Mouse (Mus musculus) bone marrow macrophage, adult 2 months (primary cell): Measurements from ENCODE around the gene Ppa1. TPM values are rescaled to one million over a fixed set of nuclear protein-coding genes. Genes with fewer than 3 reads are reported as not detected.
A peak's percentile ranks its signal among the peaks of the same experiment; 100 is the strongest.
"Not testable (repeated sequence)": the region's sequence is repeated elsewhere in the genome, so short reads cannot be mapped to it uniquely, and the experiment has no call there.

Experiments used
- H3K27ac ChIP-seq: 2 replicates; pipeline ENCODE4 v1.5.1; 2012; ENCODE audit warnings: low read depth, low read length; ENCODE audit not compliant: insufficient read depth
- H3K4me1 ChIP-seq: 2 replicates; pipeline ENCODE4 v1.6.1; 2012; ENCODE audit warnings: low read length; ENCODE audit not compliant: control insufficient read depth, insufficient read depth
- H3K4me3 ChIP-seq: 2 replicates; pipeline ENCODE4 v1.5.1; 2012; ENCODE audit warnings: mild to moderate bottlenecking, low read length, moderate library complexity; ENCODE audit not compliant: insufficient read depth
- CTCF ChIP-seq: IDR thresholded peaks from 2 replicates; pipeline ENCODE4 v1.5.1; 2012; ENCODE audit warnings: low read depth, mild to moderate bottlenecking, low read length, moderate library complexity
- POLR2A ChIP-seq: IDR thresholded peaks from 2 replicates; pipeline ENCODE4 v1.6.1; 2012; ENCODE audit warnings: mild to moderate bottlenecking, low read depth, low read length, borderline replicate concordance
- polyA plus RNA-seq: library from polyadenylated mRNA; stranded (reverse); fragments of >200 nt; gene quantifications from 2 replicates; pipeline ENCODE4 v1.2.4, GENCODE M21; 2012; ENCODE audit not compliant: missing spikeins, insufficient read depth, insufficient read length

The Ppa1 gene
- polyA plus RNA-seq, 1 experiment = 6.5 TPM

DNA sequence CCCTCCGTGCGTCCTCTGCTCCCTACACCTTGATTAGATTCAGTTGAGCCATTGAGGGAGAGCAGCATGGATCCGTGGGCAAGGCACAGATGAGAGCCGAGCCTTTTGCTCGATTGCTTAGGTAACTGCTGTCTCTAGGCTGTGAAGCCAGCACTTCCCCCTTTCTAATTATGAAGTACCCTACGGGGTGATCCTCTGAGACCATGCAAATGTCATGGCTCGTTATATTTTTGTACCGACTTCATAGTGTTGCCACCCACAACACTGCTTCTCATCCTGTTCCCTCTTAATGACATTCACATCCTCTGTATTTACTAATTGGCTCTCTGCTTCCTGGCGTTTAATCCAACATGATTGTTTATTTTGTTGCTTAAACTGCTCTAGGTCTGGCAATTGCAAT is 26.7 kb upstream of the Ppa1 start:
- Histone ChIP-seq H3K27ac (no peak overlapping the region), H3K4me3 (no peak overlapping the region), H3K4me1 (peaks cover 8% of the 10 kb centered on the region)
- TF ChIP-seq POLR2A (no peak), CTCF (no peak)

GRCm38 (mm10) chr10:61623874-61624273 is 24.5 kb upstream of the Ppa1 start:
- not testable (repeated sequence) for H3K4me3 ChIP-seq, H3K27ac ChIP-seq, H3K4me1 ChIP-seq

- no peak overlapping the region for H3K27ac ChIP-seq
- TF ChIP-seq POLR2A = no peak
- TF ChIP-seq CTCF = no peak
- H3K4me3 ChIP-seq = no peak overlapping the region
These were observed 23.6 kb upstream of the Ppa1 start for GRCm38 (mm10) chr10:61624771-61625170.

DNA sequence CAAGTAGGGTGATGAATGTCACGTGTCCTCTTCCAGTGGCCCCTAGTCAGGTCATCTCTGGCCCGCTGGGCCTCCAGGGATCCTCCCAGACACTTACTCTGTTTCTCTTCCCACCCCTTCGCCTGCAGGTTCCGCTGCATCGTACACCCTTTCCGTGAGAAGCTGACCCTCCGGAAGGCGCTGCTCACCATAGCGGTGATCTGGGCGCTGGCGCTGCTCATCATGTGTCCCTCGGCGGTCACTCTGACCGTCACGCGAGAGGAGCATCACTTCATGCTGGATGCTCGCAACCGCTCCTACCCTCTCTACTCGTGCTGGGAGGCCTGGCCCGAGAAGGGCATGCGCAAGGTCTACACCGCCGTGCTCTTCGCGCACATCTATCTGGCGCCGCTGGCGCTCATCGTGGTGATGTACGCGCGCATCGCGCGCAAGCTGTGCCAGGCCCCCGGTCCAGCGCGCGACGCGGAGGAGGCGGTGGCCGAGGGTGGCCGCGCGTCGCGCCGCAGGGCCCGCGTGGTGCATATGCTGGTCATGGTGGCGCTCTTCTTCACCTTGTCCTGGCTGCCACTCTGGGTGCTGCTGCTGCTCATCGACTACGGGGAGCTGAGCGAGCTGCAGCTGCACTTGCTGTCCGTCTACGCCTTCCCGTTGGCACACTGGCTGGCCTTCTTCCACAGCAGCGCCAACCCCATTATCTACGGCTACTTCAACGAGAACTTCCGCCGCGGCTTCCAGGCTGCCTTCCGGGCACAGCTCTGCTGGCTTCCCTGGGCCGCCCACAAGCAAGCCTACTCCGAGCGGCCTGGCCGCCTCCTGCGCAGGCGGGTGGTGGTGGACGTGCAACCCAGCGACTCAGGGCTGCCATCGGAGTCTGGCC is 22.7 kb upstream of the Ppa1 start:
- Histone ChIP-seq H3K4me3 (peak overlapping the region; percentile 42), H3K4me1 (peaks cover 6% of the 10 kb centered on the region), H3K27ac (no peak overlapping the region)
- TF ChIP-seq POLR2A (no peak), CTCF (no peak)

More at GRCm38 (mm10) chr10:61624771-61625170, 23.6 kb upstream of the Ppa1 start:
- peaks cover 6% of the 10 kb centered on the region for H3K4me1 ChIP-seq

- Histone ChIP-seq H3K4me3 (no peak overlapping the region), H3K27ac (no peak overlapping the region), H3K4me1 (peaks cover 5% of the 10 kb centered on the region)
- TF ChIP-seq POLR2A (no peak), CTCF (no peak)
These were observed 21.8 kb upstream of the Ppa1 start for GRCm38 (mm10) chr10:61626551-61626950.

- TF ChIP-seq CTCF (no peak), POLR2A (no peak)
- Histone ChIP-seq H3K4me3 (no peak overlapping the region), H3K27ac (no peak overlapping the region), H3K4me1 (peaks cover 4% of the 10 kb centered on the region; the same call in 1 of the 2 replicates)
These were observed 21.0 kb upstream of the Ppa1 start for GRCm38 (mm10) chr10:61627195-61627937.

DNA sequence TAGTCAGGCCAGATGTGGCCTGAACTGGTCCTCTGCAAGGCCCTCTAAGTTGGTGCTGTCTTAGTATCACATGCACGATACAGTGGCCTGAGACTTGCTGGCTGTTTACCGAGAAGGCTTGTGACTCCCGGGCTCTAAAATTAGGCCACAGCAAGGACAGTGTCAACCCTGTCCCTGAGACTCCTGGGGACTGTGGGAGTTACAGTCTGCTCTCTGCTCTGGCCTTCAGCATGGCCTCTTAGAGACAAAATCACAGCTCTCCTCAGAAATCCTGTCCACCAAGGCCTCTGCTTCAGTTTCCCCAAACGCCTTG is 20.5 kb upstream of the Ppa1 start:
- no peak overlapping the region for H3K27ac ChIP-seq
- peaks cover 4% of the 10 kb centered on the region; the same call in 1 of the 2 replicates for H3K4me1 ChIP-seq
- H3K4me3 ChIP-seq = no peak overlapping the region
- TF ChIP-seq POLR2A (no peak), CTCF (no peak)

DNA sequence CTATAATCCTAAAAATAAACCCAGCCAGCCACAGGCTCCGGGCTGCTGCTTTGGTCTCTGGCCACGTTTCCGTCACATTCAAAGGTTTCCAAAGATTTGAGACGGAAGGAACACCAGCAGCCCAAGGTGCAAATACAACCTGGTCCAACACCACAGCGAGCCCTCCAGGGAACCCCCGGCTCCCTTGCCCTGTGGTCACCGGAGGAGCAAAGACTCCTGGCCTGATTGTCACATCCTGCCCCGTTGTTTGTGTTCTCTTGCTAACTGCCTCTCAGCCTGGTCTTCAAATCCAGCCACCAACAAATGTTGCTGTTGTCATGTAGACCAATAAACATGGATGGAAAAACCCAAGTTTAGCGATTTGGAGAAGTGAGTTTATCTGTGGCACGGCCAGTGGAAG is 15.9 kb upstream of the Ppa1 start:
- Histone ChIP-seq H3K4me1 (no peaks in the 10 kb centered on the region), H3K4me3 (no peak overlapping the region), H3K27ac (no peak overlapping the region)
- TF ChIP-seq POLR2A (no peak), CTCF (no peak)

- H3K27ac ChIP-seq = no peak overlapping the region
- H3K4me3 ChIP-seq = no peak overlapping the region
- H3K4me1 ChIP-seq = no peaks in the 10 kb centered on the region
- no peak for TF ChIP-seq CTCF
- no peak for TF ChIP-seq POLR2A
These were observed 11.3 kb upstream of the Ppa1 start for GRCm38 (mm10) chr10:61637055-61637454.

DNA sequence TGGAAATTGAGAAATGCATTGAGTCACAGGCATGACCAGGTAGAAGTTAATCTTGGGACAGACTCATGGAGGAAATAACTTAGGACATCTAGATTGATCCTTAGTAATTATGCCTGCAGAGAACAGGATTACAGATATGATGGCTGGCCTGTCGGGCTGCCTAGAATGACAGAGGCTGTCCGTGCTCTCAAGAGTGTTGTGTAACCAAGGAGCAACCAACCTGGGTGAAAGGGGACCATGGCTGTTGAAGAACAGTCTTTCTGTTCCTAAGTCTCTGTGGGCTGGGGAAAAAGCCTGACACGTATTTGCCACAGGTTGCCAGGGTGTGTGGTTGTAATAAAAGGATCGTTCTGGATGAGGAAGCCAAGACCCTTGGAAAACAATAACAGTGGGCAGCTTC is 8.0 kb upstream of the Ppa1 start:
- Histone ChIP-seq H3K4me1 (no peaks in the 10 kb centered on the region), H3K4me3 (no peak overlapping the region), H3K27ac (no peak overlapping the region)
- no peak for TF ChIP-seq POLR2A
- TF ChIP-seq CTCF = no peak
